Mouse (Mus musculus) frontal cortex, postnatal 25 days (tissue): ENCODE measurements around the gene Fam120b.

Source experiments
- DNase-seq, 2 experiments: peaks; one replicate each; pipeline ENCODE4 v3.0.0; 2022; ENCODE audit warnings: low spot score in 2 of 2

Fam120b gene

DNA sequence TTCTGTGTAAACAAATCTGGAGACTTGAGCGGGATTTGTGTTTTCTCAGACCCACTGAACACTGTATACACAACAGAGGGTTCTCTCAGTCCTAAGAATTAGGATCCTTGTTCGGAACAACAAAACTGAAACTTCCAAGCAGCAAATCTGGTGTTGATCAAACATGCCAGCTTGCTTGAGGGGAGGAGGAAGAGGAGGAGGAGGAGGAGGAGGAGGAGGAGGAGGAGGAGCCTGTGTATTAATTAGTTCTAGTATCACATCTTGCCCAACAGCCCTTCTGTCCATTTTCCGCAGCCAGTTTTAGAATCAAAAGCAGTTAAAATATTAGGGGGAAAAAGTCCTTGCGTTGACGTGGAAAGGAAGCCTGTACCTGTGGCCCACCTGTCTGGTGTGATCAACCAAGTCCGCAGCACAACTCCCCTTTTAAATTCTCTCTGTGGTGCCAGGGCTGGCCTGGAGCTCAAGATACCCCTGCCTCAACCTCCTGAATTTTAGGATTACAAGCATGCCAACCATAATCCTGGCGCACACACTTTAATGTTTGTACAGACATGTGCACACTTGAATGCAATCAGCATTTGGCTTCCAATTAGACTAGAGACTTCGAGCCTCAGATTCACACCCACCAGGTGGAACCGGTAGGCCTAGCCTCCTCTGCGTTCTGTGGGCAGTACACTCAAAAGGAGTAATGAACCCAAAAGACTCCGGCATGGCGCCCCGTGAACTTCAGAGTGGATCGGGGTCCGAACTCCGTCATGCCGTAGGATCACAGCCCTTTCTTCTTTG is 16.1 kb upstream of the Fam120b start:
- DNase-seq = no peak

DNA sequence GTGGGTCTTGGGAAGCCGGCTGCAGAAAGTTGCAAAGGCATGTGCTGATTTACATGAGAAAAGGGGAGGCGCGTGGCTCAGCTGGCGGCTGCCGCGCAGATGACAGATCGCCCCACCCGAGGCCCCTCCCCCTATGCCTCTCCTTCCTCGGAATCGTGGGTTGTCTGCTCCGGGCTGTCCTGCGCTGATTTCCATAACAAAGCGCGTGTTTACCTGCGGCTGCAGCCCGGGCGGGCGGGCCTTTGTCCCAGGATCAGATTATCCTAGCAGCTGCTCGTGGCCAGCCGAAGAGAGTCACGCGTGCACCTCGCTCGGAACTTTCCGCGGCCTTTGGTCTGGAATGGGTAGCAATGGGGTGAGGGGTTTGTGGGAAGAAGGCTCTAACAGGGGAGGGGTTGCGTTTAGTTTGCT is 15.4 kb upstream of the Fam120b start:
- no peak for DNase-seq

DNA sequence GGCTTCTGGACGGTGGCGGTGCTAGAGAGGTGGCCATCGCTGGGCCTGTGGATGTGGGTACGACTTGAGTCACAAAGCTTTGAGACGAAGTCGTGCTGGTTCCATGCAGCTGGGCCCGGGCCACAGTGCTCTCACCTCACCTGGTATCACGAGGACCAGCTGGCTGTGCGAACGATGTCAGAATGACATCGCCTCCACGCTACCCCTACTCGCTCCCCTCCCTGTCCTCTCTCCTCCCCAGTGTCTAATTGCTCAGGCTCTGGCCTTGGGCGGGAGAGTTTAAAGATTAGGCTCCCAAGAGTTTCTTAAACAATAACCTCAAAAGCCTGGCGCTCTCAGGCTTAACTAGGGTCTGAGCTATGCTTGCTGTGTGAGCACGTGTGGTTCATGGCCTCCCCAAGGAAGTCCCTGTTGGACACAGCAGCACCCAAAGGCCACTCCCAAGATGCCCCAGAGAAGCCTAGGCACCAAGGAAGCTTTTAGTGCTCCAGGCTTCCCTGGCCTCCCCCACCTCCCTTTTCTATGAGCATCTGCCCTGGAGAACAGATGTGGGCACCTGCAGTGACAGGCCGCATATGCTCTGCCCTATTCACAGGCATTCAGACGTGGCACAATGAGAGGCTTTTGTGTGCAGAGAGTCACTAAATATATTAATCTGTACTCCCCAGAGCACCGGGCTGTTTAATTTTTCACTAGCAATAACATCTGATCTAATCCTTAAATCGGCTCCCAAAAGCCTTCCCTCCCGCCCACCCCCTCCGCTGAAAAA is 14.7 kb upstream of the Fam120b start:
- DNase-seq = no peak

DNA sequence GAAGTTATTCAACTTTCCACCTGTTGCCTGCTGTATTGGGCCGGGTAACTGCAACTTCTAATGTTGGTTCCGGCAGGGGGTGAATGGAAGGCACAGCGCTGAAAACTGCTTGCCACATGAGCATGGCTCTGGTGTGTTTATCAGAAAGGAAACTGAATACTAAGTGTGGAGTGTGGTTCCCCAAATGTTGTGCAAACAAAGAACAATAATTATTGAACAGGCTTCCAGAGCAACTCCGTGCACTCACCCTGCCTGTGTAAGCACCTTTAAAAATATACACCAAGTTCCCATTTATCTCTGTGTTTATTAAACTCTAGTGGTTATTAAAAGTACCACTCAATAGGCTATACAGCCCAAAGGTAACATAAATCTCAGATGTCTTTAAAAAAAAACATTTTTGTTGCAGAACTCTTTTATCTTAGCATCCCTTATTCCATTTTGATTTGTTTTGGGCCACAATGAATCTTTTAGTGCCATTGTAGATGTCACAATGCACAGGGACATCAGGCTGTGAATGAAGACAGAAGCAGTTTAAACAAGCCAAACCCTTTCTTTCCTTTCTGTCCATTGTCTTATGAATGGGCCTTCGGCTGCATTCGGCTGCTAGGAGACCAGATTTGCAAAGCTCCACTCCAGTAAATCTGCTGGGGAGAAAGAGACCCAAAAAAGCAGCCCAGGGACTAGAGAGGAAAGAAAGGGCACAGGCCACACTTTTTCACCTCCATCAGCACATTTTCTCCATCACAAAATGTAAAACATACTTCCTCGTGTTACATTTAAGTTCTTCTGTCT is 13.9 kb upstream of the Fam120b start:
- no peak for DNase-seq

DNA sequence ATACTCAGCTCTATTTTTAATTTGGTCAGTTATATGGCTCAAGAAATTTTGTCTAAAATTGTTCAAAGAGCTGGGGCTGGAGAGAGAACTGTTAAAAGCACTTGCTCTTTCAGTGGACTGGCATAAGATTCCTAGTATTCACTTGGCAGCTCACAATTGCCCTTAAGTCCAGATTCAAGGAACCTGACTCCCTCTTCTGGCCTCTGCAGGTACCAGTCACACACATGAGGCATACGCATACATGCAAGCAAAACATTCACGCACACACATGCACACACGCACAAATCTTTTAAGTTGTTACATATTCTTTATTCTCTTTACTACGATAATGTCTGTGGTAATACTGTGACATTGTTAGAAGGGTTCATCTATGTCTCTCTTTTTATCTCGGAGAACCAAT is 12.6 kb upstream of the Fam120b start:
- DNase-seq = no peak

DNA sequence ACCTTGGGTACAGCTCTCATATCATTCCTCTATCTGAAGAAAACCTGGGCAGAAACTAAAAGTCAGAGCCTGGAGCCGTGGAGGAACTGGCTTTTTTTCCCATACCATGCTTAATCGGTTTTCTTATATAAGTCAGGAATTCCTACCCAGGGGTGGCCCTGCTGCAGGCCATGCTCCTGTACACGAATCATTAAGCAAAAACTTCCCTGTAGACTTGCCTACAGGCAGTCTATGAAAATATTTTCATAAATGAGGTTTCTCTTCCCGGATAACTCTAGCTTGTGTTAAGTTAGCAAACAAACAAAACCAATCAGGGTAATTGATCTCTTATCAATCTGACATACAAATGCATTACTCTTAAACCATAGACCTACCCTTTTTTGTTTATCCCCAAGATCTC is 7.1 kb upstream of the Fam120b start:
- no peak for DNase-seq

DNA sequence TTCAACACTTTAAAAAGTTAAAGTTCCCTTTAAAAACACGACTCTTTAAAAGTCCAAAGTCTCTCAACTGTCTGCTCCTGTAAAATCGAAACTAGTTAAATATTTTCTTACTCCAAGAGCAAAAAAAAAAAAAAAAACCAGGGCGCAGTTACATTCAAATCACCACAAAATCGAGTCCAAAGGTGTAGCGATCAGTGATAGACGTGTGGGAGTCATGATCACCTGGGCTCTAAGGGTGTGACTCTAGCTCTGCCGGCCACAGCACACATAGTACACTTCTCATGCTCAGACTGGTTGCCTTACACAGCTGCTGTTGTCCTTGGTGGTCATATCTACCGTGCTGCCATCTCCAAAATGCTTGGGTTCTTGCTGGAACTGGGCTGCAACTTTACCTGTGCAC is 6.6 kb upstream of the Fam120b start:
- DNase-seq = no peak

DNA sequence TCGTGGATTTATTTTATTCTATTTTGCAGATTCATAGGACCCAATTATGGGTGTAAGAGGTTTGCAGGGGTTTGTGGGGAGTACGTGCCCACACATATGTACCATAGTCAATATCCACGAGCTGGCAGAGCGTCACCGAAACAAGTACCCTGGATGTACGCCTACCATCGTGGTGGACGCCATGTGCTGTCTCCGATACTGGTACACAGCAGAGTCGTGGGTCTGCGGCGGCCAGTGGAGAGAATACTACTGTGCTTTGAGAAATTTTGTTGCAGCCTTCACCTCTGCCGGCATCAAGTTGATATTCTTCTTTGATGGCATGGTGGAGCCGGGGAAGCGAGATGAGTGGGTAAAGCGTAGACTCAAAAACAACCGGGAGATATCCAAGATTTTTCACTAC is 5.7 kb downstream of the Fam120b start:
- DNase-seq = no peak

DNA sequence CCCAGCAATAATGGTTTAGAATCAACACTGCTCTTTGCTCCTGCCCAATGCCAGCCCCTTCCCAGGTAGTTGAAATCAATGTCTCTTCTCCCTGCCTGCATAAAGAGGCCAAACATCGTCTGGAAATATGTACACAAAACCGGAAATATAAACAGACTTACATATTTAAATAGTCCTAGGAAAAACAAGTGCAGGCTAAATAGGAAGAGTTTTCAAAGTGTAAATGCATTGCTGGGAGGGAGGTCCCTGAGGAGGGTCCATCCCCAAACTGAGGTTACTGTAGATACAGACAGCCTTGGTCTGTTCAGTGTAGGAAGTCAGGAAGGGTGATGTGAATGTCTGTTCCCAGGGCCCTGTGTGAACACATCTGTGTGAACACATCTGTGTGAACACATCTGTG is 10.6 kb downstream of the Fam120b start:
- no peak for DNase-seq

DNA sequence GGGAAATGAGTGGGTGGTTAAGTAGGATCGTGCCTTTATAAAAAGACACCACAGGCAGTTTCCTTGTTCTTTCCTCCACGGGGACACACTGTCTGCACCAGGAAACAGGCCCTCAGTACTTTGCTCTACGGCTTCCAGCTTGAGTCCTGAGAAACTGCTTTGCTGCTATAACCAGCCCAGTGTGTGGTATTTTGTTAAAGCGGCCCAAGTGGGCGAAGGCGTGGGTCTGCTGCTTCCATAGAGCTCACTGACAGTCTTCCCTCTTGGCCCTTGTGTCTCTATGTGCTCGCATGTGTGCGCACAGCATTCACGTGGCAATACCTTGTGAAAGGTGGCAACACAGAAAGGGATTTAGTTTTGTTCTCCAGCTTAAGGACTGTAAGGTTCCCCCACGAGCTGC is 13.3 kb downstream of the Fam120b start:
- no peak for DNase-seq

DNA sequence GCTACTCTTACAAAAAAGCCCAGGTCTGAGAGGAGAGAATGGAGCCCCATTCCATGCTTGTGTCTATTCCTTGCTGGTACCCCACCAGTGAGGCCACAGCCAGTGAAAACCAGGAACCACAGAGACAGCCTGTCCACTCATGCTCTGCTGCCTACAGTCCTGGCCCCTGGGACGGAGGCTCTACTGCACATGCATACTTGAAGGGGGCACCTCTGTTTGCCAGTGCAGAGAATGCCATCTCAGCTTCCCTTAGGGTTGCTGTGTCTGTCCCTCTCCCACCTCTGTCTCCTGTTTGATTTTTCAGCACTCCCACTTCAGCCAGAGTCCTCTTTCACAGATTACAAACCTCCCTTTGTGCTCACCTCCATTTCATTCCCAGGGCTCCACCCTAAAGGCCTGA is 14.9 kb downstream of the Fam120b start:
- DNase-seq = no peak

DNA sequence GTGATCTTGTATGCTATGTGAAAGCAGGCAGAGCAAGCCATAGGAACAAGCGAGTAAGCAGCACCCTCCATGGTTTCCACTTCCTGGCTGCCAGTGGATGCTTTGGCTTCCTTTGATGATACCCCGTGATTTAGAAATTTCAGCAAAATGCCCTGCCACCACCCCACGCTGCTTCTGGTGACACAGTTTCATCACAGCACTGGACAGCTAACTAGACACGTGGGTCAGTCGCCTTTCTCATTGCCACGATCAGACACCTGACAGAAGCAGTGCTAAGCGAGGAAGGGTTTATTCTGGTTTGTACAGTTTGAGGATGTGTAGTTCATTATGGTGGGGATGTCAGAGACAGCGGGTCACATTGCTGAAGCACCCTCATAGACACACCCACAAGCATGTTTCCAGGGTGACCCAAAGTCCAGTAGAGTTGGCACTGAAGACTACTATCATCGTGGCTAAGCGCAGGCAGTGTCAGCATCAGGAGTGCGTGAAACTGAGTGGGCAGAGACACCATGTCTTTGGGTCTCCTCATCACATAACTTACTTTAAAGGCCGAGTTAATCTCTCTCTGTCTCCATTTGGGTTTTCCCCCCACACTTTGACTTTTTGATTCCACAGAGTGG is 20.7 kb downstream of the Fam120b start:
- DNase-seq = no peak

DNA sequence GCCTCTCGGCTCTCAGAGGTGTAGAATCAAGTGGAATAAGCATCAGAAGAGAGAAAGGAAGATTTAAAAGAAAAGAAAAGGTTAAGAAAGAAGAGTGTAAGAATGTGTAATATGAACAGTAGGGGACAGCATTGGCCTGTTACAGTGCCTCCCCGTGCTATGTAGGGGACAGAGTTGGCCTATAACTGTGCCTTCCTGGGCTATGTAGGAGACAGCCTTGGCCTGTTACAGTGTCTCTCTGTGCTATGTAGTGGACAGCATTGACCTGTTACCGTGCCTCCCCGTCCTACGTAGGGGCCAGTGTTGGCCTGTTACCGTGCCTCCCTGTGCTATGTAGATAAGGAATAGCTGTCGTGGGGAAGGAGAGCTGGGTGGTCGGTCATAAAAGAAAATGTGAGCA is 23.5 kb downstream of the Fam120b start:
- no peak for DNase-seq

DNA sequence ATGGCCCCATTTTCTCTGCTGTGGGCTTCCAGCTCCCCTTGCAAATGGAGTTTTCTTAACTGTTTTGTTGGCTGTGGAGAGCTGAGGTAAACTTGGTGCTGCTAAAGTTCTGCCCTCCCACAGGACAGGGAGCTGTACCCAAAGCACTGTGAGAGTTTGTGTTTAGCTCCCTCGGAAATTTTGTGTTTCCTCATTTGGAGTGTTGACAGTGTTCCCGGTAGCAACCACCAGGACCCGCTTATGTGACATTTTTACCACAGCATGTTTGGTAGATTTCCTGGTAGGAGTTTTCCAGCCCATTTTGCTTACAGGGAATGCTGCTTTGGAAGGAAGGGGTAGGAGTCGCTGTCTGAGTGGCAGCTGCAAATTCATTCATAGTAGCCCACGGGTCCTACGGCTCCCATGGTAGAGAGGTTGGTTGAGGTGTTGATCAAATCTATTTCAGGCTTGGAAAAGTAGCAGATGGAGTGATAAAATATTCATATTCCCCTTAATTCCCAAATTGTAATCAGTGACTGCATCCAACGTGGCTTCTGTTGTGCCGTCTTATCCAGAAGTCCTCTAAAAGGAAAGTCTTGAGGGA is 24.1 kb downstream of the Fam120b start:
- no peak for DNase-seq

DNA sequence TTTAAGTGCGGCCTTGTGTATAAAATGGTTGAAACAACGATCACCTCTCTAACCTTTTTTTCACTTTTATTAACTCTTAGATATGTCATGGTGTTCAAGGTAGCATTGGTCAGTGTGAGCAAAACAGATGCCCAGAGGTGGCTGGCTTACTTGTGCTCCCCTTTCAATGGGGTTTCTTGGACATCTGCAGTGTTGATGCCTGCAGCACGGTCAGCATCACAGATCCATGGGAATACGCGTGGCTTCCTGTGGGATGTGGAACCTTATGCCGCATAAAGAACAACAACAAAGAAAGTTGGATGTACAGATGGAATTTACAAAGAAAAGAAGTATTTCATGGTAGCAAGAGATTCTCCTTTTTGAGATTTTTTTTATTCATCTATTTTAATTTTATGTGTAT is 25.4 kb downstream of the Fam120b start:
- DNase-seq = no peak

DNA sequence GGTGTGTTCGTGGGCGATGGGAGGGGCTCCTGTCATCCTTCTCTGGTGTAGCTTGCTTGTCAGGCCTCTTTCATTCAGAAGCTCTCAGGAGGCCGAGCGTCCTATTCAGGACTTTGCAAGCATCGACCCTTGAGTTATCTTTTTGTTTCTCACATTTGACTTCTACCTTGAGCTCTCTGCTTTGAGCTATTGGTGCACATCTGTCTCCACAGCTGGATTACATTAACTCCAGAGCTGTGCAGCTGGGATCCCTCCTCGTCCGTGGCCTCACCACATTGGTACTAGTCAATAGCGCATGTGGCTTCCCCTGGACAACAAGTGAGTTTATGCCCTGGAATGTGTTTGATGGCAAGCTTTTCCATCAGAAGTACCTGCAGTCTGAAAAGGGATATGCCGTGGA is 26.7 kb downstream of the Fam120b start:
- DNase-seq = no peak

DNA sequence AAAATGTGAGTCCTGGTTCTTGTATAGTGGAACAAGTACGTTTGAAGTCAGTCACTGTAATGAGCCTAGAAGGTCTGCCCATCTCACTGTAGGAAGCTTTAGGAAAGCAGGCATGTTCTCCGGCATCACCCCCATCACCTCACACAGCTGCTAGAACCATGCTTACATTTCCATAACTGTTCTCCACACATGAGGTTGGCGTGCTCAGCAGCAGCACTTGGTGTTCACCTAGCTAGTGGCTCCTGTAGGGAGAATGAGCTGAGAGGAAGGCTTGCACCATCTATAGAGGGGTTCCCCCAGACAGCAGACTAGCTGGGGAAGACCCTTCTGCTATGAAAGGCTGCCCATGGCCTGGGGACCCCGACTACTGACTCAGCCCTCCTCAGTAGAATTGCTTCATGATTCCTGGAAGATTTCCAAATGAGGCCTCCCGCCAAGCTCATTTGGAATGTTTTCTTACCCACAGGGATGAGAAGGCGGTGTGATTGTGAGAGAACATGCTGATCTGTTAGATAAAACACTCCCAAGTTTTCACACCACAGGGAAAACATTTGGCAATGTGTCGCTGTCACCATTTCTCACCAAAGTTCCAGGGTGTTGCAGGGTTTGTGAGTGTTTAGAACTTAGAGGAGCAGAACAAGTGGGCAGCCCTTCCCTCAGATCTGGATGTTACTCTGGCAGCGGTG is 27.2 kb downstream of the Fam120b start:
- DNase-seq = peak; percentile 41 to 46

DNA sequence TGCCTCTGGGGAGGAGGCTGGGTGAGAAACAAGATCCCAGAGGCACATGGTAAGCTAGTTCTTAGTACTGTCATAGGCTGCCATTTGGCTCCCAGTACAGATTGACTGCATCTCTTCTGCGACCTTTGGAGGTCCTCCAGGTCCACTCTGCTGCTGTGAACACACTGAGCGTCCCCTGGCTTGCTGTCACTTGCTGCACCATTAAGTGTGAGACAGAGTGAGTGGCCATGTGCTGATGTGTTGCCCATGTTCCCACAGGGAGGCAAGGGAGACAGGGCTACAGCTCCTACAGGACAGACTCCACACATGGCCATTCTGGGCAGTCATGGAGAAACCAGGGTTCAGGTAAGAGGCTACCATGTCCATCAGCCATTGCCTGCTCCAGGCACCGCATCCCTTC is 29.9 kb downstream of the Fam120b start:
- DNase-seq = no peak

DNA sequence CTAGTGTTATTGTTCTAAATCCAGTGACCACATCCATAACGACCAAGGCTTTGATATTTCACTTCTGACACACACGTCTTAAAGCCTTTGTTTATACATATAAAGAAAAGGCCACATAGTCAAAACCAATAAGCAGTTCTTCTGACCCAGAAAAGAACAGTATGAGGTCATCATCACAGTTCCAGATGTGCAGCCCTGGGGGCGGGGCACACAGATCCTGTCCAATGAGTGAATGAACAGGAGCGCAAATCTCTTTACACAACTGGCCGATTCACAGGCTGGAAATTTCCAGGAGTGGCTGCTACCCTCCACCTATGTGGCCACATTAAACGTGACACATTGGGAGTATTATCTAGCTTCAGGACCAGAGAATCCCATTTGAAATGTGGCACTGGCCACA is 33.4 kb downstream of the Fam120b start:
- no peak for DNase-seq

DNA sequence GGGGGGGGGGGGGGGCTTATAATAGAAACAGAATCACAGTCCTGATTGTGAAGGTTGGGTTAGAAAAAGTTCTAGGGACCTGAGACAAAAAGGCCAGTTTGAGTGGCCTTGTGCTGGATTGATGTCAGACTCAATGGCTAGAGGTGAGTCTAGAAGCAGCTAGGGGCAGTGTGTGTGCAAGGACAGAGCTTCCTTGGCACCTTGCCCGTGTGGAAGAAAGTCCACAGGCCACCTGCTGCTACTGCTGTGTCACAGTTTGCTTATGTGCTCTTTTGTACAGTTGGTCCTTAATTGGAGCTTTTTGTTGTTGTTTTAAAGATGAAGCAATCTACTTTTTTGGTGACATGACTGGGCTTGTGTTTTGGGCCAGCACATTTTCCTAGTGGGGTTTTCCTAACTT is 33.9 kb downstream of the Fam120b start:
- DNase-seq = no peak

DNA sequence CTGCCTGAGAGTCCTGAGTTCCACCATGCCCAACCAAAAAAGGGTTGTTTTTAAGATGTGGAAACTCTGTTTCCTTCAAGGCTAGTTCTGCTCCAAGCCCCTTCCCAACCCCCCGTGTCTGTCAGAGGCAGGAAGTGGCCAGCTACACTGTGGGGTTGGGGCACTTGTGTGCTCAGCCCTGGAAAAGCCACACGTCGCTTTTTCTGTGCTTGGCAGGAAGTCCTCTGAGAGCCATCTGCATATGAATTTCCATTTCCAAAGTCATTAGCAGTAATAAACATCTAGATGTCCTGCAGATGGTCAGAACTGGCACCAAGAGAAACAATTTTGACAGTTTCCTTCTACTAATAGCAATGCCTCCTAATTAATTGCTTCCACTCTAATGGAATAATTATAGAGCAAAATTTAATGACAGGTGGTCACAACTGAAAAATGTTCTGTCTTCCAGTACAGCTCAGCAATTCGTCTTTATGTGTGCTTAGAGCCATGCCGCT is 35.1 kb downstream of the Fam120b start:
- DNase-seq = no peak
